Mouse (Mus musculus) stomach, postnatal 0 days (tissue): ENCODE measurements around the gene Ube2q1.

Experiments used
- CTCF ChIP-seq: IDR thresholded peaks from 2 replicates; pipeline ENCODE4 v1.5.1; 2016; ENCODE audit warnings: antibody characterized with exemption, low read depth, mild to moderate bottlenecking, moderate library complexity
- EP300 ChIP-seq: optimal IDR thresholded peaks from 2 replicates; pipeline ENCODE3; 2016; ENCODE audit warnings: antibody characterized with exemption

- no peak for TF ChIP-seq CTCF
- TF ChIP-seq EP300 = no peak
Observed at GRCm38 (mm10) chr3:89800774-89801506, 27.5 kb downstream of the Ube2q1 start.
